Mouse (Mus musculus) kidney, adult 2 months (tissue): ENCODE measurements around the gene Kcnh6.

Experiments
- CTCF ChIP-seq: fragments of 200-500 bp; conservative IDR thresholded peaks from 2 replicates; pipeline ENCODE4 v1.5.1; 2011; ENCODE audit warnings: low read depth, mild to moderate bottlenecking, control low read depth, low read length, moderate library complexity, mixed read lengths; ENCODE audit not compliant: insufficient read depth, insufficient read length
- POLR2A ChIP-seq: fragments of 200-500 bp; IDR thresholded peaks from one replicate; pipeline ENCODE4 v1.6.1; 2011; ENCODE audit warnings: low read depth, low read length, control low read depth

DNA sequence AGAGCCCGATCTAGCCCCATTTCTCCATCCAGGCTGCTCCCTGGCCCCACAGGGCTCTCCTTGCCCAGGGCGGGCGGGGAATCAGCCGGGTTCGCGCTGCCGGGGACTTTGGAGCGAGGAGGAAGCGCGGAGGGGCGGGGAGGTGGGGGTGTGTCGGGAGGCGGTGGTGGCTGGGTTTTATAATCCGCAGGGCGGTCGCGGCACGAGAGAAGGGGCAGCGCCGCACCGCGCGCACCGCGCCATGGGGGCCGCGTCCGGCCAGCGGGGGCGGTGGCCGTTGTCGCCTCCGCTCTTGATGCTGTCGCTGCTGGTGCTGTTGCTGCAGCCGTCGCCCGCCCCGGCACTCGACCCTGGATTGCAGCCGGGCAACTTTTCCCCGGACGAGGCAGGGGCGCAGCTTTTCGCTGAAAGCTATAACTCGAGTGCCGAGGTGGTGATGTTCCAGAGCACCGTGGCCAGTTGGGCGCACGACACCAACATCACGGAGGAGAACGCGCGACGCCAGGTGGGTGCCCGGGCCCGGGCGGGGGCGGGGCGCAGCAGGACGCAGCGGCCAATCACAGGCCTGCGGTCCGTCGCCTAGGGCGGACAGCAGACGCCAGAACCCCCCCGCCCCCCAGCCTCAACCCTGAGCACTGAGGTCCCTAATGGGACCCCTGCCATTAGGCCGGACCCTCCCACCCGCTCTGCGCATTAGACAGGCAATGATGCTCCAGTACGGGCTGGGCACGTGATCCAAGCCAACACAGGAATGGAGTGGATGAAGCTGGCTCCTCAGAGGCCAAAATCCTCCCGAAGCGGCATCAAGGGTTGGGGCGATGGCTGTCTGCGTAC, 40.0 kb upstream of the Kcnh6 start, which contains the start of gene Ace:
- TF ChIP-seq CTCF: no peak
- no peak for TF ChIP-seq POLR2A
